Comparison of ENCODE assay signal across 10 mouse cellular contexts in genomic region chr3:156903925-156904576, GRCm38 (mm10).
DNase-seq lines count a peak whose midpoint lies in the region; ATAC-seq and TF ChIP-seq lines count a peak whose summit lies in the region.
"Had no signal": no experiment of that assay in that cellular context is flagged by ENCODE, and none has a peak within 500 bp of the region (broad histone marks: within the 10 kb centered on the region; RNA-seq: fewer than 3 reads in every experiment).

No protein-coding gene starts in this region.

- H3K9ac ChIP-seq in neural tube, embryonic 11.5 days (ENCODE audit: low read length): no peak overlapping the region
- no peak overlapping the region for H3K9ac ChIP-seq in forebrain, embryonic 16.5 days (replicated peaks; ENCODE audit: low read depth, low read length)
- no peak overlapping the region for H3K9ac ChIP-seq in midbrain, embryonic 13.5 days (replicated peaks)
- no peak overlapping the region for H3K9ac ChIP-seq in stomach, postnatal 0 days (ENCODE audit: low read length)

- H3K4me3 ChIP-seq in neural tube, embryonic 11.5 days (ENCODE audit: low read depth, low read length): no peak overlapping the region
- no peak overlapping the region for H3K4me3 ChIP-seq in forebrain, embryonic 16.5 days (replicated peaks; ENCODE audit: low read length)
- H3K4me3 ChIP-seq in midbrain, embryonic 13.5 days (replicated peaks): no peak overlapping the region
- no peak overlapping the region for H3K4me3 ChIP-seq in stomach, postnatal 0 days (ENCODE audit: low read depth, low read length)

- H3K9me3 ChIP-seq in neural tube, embryonic 11.5 days (ENCODE audit: control insufficient read depth, low read length): no peaks in the 10 kb centered on the region
- no peaks in the 10 kb centered on the region for H3K9me3 ChIP-seq in forebrain, embryonic 16.5 days (ENCODE audit: control insufficient read depth, low read length)
- no peaks in the 10 kb centered on the region for H3K9me3 ChIP-seq in midbrain, embryonic 13.5 days
- H3K9me3 ChIP-seq in stomach, postnatal 0 days (ENCODE audit: control insufficient read depth, low read length): no peaks in the 10 kb centered on the region

- TF ChIP-seq EP300 in stomach, postnatal 0 days (optimal IDR thresholded peaks at IDR 0.05): no peak

- no peaks in the 10 kb centered on the region for H3K27me3 ChIP-seq in neural tube, embryonic 11.5 days (ENCODE audit: control insufficient read depth, insufficient read depth, low read length)
- no peaks in the 10 kb centered on the region for H3K27me3 ChIP-seq in forebrain, embryonic 16.5 days (replicated peaks; ENCODE audit: control insufficient read depth, insufficient read depth, low read length)
- H3K27me3 ChIP-seq in midbrain, embryonic 13.5 days: no peaks in the 10 kb centered on the region
- no peaks in the 10 kb centered on the region for H3K27me3 ChIP-seq in stomach, postnatal 0 days (ENCODE audit: control insufficient read depth, insufficient read depth, low read length)

- no peak for DNase-seq in neural tube, embryonic 11.5 days (ENCODE audit: low spot score)
- no peak for DNase-seq in neural tube, embryonic 10.5 days (ENCODE audit: extremely low spot score, low spot score)
- peak; percentile 51 for DNase-seq in telencephalon, adult 2 months (ENCODE audit: low read depth, low spot score)
- DNase-seq in stomach, postnatal 0 days (ENCODE audit: low spot score): no peak
- no peak for DNase-seq in gastrocnemius, postnatal 10 days

- peak; percentile 29; the same call in 1 of the 2 replicates for ATAC-seq in neural tube, embryonic 11.5 days (ENCODE audit: insufficient read depth, low FRiP score, low TSS enrichment)
- ATAC-seq in forebrain, embryonic 16.5 days: peak; percentile 92
- ATAC-seq in midbrain, embryonic 13.5 days: peak; percentile 82
- ATAC-seq in stomach, postnatal 0 days (ENCODE audit: low FRiP score, low TSS enrichment): no peak

- no peaks in the 10 kb centered on the region for H3K4me1 ChIP-seq in neural tube, embryonic 11.5 days (ENCODE audit: control insufficient read depth, insufficient read depth, low read length)
- peaks cover 4% of the 10 kb centered on the region for H3K4me1 ChIP-seq in forebrain, embryonic 16.5 days (replicated peaks; ENCODE audit: control insufficient read depth, insufficient read depth, low read length)
- H3K4me1 ChIP-seq in midbrain, embryonic 13.5 days (replicated peaks): peaks cover 9% of the 10 kb centered on the region; the same call in 1 of the 2 replicates
- no peaks in the 10 kb centered on the region for H3K4me1 ChIP-seq in stomach, postnatal 0 days (replicated peaks; ENCODE audit: control insufficient read depth, insufficient read depth)

- WGBS in neural tube, embryonic 11.5 days: 82% methylated on average over 9 of the region's 9 CpGs
- 7% methylated on average over 9 of the region's 9 CpGs for WGBS in forebrain, embryonic 16.5 days
- 50% methylated on average over 9 of the region's 9 CpGs for WGBS in midbrain, embryonic 13.5 days
- WGBS in stomach, postnatal 0 days: 79% methylated on average over 9 of the region's 9 CpGs

- no peak overlapping the region for H3K4me2 ChIP-seq in neural tube, embryonic 11.5 days (ENCODE audit: low read depth)
- H3K4me2 ChIP-seq in forebrain, embryonic 16.5 days (ENCODE audit: low read length): no peak overlapping the region
- no peak overlapping the region for H3K4me2 ChIP-seq in midbrain, embryonic 13.5 days (replicated peaks)
- no peak overlapping the region for H3K4me2 ChIP-seq in stomach, postnatal 0 days (replicated peaks; ENCODE audit: low read depth)
- H3K4me2 ChIP-seq: heart, embryonic 11.5 days; liver, embryonic 11.5 days had no signal

- TF ChIP-seq CTCF in stomach, postnatal 0 days (IDR thresholded peaks at IDR 0.05; ENCODE audit: low read depth): no peak

- H3K27ac ChIP-seq in neural tube, embryonic 11.5 days (ENCODE audit: low read depth, low read length): no peak overlapping the region
- peak overlapping the region; percentile 47 for H3K27ac ChIP-seq in forebrain, embryonic 16.5 days (ENCODE audit: low read length)
- peak overlapping the region; percentile 51 for H3K27ac ChIP-seq in midbrain, embryonic 13.5 days
- H3K27ac ChIP-seq in stomach, postnatal 0 days (replicated peaks): no peak overlapping the region
- H3K27ac ChIP-seq: macrophage had no signal

- H3K36me3 ChIP-seq in neural tube, embryonic 11.5 days (ENCODE audit: control insufficient read depth, insufficient read depth, low read length): no peaks in the 10 kb centered on the region
- H3K36me3 ChIP-seq in forebrain, embryonic 16.5 days (ENCODE audit: control insufficient read depth, insufficient read depth): no peaks in the 10 kb centered on the region
- no peaks in the 10 kb centered on the region for H3K36me3 ChIP-seq in midbrain, embryonic 13.5 days
- no peaks in the 10 kb centered on the region for H3K36me3 ChIP-seq in stomach, postnatal 0 days (ENCODE audit: control insufficient read depth, insufficient read depth, low read length)

Comparison
In these comparisons a context has a peak if more than half of its experiments do, and no peak if none do; other contexts are left out.
1. H3K27ac ChIP-seq: peak in forebrain, embryonic 16.5 days (single experiment) and midbrain, embryonic 13.5 days (single experiment); none in neural tube, embryonic 11.5 days (single experiment) and stomach, postnatal 0 days (single experiment).